Mouse (Mus musculus): Measurements from ENCODE around the gene Zfp541.

Zfp541 gene

DNA sequence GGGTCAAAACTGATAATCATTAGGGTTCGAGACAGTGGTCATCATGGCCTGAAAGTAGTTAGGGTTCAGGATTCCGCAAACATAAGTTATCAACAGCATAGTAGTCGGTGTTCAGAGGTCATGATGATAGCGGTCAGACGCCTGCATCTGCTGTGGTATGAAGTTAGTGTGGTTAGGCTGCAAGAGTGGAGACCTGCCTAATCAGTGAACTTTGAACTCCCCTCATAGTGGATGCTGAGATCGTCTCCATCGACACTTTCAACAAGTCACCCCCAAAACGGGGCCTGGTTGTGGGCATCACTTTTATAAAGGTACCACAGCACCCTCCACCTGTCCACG lies 58.6 kb downstream of the Zfp541 start:
- DNase-seq (ENCODE audit: extremely low read depth, insufficient read length, low spot score) = no peak

GRCm38 (mm10) chr7:16125829-16126228 lies 64.2 kb downstream of the Zfp541 start:
- no peak for DNase-seq (ENCODE audit: extremely low read depth, insufficient read length, low spot score)

- no peak for DNase-seq (ENCODE audit: extremely low read depth, insufficient read length, low spot score)
Observed at GRCm38 (mm10) chr7:16128344-16128743, 66.7 kb downstream of the Zfp541 start.

DNA sequence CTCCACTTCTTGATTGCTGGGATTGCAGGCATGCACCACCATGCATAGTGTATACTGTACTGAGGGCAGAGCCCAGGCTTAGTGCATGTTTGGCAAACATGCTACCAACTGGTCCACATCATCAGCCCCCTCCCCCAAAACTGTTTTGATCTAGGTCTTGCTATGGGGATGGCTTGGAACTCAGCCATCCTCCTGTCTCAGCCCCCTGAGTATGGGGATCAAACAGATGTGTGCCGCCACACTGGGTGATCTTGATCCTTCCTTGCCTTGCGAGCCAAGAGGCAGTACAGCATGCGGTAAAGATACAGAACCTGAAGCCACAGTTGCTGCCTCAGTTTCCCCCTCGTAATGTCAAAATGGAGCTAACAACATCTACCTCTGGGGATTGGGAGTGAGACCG lies 67.3 kb downstream of the Zfp541 start:
- no peak for DNase-seq (ENCODE audit: extremely low read depth, insufficient read length, low spot score)

DNA sequence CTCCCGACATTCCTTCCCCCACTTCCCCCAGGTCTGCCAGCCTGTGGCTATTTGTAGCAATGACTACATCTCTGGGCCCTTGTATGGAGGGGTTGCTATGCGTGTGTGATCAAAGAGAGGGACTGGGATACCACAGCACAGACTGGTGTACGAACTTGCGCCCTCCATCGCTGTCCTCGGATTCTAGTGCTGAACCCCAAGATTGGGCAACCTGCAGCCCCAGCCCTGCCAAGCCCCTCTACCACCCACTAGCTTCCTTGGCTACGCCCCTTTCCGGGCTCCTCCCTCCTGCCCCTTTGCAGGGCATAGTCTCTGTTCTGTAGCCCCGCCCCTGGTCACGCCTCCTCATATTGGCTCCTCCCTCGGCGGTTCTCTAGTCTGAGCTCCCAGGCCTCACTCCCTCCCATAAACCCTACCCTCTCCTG lies 67.8 kb downstream of the Zfp541 start, which contains the start of gene Slc8a2:
Slc8a2 (plus strand) TSS at position 406 of the 425 bp plus-strand sequence.
- DNase-seq (ENCODE audit: extremely low read depth, insufficient read length, low spot score) = no peak

DNA sequence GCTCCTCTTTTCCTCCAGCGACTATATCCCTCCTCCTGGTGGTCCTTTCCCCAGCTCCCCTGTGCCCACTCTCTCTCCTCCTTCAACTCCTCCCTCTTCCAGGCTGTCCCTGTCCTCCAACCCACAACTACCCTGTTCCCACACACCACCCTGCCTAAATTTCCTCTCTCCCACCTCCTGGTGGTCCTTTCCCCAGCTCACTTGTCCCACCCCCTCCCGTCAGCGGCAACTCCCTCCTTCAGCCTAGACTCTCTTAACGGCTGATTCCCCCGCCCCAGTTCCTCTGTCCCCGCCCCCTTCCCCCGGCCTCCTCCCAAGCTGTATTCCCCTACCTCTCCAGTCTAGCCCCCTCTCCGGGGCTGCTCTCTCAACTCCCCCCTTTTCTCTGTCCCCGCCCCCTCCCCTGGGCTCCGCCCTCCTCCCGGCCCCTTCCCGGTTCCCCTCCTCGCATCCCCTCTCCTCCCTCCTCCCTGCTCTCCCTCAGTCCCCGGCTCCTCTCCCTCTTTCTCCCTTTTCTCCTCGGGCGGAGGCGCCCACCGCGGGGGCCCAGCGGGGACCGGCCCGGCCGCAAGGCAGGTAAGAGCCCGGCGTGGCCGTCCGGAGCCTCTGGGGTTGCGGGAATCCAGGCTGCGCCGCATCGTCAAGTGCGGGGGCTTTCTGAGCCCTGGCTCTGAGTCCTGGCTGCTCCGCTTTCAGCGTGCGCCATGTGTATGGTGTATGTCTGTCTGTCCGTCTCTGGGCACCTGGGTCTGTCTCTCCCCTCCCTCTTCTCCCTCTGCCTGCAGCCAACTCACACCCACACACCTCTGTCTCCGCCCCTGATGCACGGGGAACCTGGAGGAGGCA lies 68.5 kb downstream of the Zfp541 start:
- no peak for DNase-seq (ENCODE audit: extremely low read depth, insufficient read length, low spot score)

- no peak for DNase-seq (ENCODE audit: extremely low read depth, insufficient read length, low spot score)
Observed at GRCm38 (mm10) chr7:16130956-16131634, 69.5 kb downstream of the Zfp541 start.

GRCm38 (mm10) chr7:16132161-16132581 lies 70.6 kb downstream of the Zfp541 start:
- no peak for DNase-seq (ENCODE audit: extremely low read depth, insufficient read length, low spot score)

DNA sequence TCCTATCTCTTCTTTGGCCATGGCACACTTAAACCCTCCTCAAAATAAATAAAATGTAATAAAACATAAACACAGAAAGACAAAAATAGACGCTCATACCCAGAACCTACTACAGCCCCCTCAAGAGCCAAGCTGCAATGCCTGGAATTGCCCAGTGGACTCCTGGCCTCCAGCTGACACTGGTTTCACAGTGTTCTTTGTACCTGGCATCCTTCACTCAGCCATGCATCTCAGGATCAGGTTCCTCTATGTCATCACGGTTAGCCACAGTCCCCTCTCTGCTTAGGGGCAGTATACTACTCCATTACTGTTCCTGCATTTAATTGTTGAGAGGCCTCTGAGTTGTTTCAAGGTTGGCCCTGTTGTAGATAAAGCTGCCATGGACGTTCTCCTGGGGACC lies 71.3 kb downstream of the Zfp541 start:
- DNase-seq (ENCODE audit: extremely low read depth, insufficient read length, low spot score) = no peak

- no peak for DNase-seq (ENCODE audit: extremely low read depth, insufficient read length, low spot score)
Observed at GRCm38 (mm10) chr7:16133691-16134090, 72.1 kb downstream of the Zfp541 start.

GRCm38 (mm10) chr7:16134951-16135392 lies 73.4 kb downstream of the Zfp541 start:
- no peak for DNase-seq (ENCODE audit: extremely low read depth, insufficient read length, low spot score)

Measured in 3134 (cell line).